Mouse (Mus musculus): ENCODE data around the gene Gm10837. TPM values are rescaled to one million over a fixed set of nuclear protein-coding genes. Genes with fewer than 3 reads are reported as not detected.

The Gm10837 gene
- total RNA-seq, 2 experiments from 2014 or later, result not detected

DNA sequence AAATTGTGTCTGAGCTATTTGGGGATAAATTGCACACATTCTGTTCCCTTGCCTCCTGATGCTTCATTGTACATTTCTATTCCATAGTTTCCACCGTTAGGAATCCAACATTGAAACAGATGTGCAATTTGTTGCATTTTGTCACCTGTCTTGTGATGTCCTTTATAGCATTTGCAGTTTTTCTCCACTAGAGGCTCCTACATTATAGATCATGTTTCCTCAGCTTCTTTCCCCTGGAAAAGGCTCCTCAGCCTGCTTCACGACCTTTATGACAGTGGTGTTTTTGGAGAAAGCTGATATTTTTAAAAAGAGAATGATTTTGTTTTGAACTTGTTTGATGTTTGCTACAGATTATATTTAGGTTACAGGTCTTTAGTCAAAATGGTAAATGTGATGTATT lies 18.7 kb downstream of the Gm10837 start:
- no peak for ATAC-seq (replicated peaks; ENCODE audit: low FRiP score, poor library complexity, severe bottlenecking)

DNA sequence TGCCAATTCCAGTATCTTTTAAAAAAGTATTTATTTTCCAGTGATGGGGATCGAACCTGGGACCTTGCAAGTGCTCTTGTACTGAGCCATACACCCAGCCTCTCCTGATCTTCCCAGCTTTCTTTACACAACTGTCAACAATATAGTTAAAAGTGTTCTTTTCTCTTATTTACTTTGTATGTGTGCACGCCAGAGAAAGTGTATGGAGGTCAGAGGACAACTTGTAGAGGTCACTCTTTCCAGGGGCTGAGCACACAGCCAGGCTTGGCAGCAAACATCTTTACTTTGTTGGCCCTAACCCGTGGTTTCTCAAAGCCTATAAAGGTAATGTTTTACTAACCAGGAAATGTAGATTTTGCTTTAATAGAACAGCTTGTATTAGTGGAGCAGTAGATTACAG lies 21.1 kb downstream of the Gm10837 start:
- no peak for ATAC-seq (replicated peaks; ENCODE audit: low FRiP score, poor library complexity, severe bottlenecking)

DNA sequence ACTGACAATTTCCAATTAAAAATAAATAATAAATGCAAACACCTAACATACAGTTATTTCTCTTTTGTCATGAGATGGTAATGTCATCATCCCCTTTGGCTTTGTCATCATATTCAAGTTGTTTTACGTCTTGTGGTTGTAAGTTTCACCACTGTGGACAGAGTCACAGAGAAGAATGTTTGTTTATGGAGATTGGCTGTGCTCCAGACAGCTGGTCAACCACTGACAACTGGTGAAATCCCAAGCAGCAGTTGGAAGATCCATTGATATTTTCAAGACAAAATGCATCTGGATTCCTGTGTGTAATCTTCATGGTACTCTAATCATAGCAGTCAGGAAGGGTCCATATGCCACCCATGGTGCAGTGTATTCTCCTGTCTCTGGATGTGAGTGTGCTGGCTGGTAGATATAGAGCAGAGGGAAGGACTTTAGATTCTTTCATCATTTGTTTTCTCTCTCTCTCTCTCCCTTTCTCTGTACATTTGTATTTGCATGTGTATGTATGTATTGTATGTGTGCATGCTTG lies 23.2 kb downstream of the Gm10837 start:
- no peak for ATAC-seq (replicated peaks; ENCODE audit: low FRiP score, poor library complexity, severe bottlenecking)

DNA sequence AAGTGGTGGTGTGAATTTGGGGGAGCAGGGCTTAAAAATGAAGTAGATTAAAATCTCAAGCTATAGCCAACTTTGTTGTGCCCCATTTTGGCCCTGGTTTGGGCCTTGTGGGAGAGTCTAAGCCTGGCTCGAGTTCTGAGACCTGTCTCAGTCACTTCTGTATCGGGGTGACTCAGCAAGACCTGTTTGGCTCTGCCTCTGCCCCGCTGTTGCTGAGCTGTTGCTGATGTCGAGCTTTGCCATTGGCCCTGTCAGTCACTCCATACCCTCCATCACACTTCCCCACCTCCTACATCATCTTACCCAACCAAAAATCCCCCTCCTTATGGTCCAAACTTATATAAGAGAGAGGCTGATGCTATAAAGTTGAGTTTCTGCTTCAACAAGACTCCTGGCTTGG lies 38.1 kb downstream of the Gm10837 start:
- ATAC-seq (replicated peaks; ENCODE audit: low FRiP score, poor library complexity, severe bottlenecking), result no peak

DNA sequence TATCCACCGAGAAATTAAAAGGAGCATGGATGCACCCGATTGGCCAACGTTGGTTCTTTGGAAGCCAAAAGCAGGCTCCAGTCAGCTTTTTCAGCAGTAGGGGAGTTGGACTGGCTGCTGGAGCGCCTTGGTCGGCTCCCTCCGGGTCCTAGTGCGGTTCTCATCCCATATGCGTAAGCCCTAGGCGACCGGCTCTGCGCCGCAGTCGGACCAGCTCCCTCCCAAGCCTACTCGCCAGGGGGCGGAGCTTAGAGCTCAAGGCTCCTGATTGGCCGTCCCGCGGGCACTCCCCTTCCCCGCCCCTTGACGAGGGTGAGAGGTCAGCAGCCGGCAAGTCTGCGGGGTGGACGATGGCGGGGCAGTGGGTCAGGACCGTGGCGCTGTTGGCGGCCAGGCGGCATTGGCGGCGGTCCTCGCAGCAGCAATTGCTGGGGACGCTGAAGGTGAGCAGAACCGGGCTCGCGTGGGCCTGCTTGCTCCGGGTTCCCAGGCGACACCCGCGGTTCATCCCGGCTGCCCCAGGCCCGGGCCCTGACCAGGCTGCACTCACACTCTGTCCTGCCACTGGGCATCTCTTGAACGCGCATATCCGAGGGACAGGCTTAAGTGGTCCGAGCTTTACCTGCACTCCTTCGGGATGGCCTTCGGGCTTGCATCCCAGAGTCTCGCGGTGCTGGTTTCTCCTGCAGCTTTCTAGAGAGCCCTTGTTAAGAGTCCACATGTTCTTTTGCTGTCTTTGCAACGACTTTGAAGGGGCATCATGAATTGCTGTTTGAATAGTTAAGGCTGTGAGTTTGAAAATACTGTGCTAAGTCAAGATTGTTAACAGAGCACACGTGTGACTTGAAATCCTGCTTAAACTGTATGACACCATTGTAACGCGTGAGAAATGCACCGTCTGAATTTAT lies 43.9 kb downstream of the Gm10837 start, which contains the start of gene Pcca:
TSS of gene Pcca (plus strand) at position 308 of the 908 bp plus-strand sequence.
- peak; percentile 99 for ATAC-seq (replicated peaks; ENCODE audit: low FRiP score, poor library complexity, severe bottlenecking)

DNA sequence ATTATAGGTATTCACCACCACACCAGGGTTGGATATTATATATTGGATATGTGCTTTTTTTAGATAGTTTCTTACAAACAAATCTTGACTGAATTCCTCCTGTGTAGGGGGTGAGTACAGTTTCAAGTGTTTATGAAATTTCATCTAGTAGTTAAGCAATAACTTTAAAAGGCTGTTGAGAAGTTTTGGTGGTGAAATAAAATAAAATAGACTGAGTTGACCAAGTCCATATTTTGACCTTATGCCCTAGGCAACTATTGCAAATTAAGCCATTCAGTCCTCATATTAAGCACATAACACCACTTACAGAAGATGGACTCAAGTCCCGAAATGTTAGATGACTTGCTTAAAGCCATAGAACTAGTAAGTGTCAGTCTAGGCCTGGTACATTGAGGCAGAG lies 45.6 kb downstream of the Gm10837 start:
- ATAC-seq (replicated peaks; ENCODE audit: low FRiP score, poor library complexity, severe bottlenecking), result no peak

Other genes with a start within 250 kb of the Gm10837 start
- not detected in 2 replicates for gene Gm5089, start 39.5 kb upstream of the Gm10837 start, total RNA-seq (2015; ENCODE audit: low replicate concordance)
- not detected in 2 replicates for gene Gm5089, start 39.5 kb upstream of the Gm10837 start, total RNA-seq (2017; ENCODE audit: low replicate concordance)
- not detected in 2 replicates for gene Zic5, start 24.9 kb upstream of the Gm10837 start, total RNA-seq (2015; ENCODE audit: low replicate concordance)
- not detected in 2 replicates for gene Zic5, start 24.9 kb upstream of the Gm10837 start, total RNA-seq (2017; ENCODE audit: low replicate concordance)
- gene Zic2, start 15.2 kb upstream of the Gm10837 start, total RNA-seq (2015; ENCODE audit: low replicate concordance), result not detected in 2 replicates
- not detected in 2 replicates for gene Zic2, start 15.2 kb upstream of the Gm10837 start, total RNA-seq (2017; ENCODE audit: low replicate concordance)
- 12.6 and 13.0 TPM in 2 replicates for gene Pcca, start 43.7 kb downstream of the Gm10837 start, total RNA-seq (2015; ENCODE audit: low replicate concordance)
- gene Pcca, start 43.7 kb downstream of the Gm10837 start, total RNA-seq (2017; ENCODE audit: low replicate concordance), result 2.9 and 12.1 TPM in 2 replicates

Measured in erythroid progenitor cell, adult 5-6 weeks (primary cell).